In genomic region chr19:44837426-44838205, GRCm38 (mm10) we compare ENCODE assay signal across 8 mouse cellular contexts.
DNase-seq lines count a peak whose midpoint lies in the region; ATAC-seq and TF ChIP-seq lines count a peak whose summit lies in the region.

No protein-coding gene starts in this region.

- peak overlapping the region; percentile 5; the same call in 1 of the 2 replicates for H3K9ac ChIP-seq in ES-Bruce4 (ENCODE audit: low read depth, poor library complexity, severe bottlenecking)
- peak overlapping the region; percentile 40 for H3K9ac ChIP-seq in heart, embryonic 14.5 days (ENCODE audit: low read length)
- no peak overlapping the region for H3K9ac ChIP-seq in kidney, embryonic 15.5 days
- peak overlapping the region; percentile 43; the same call in 1 of the 2 replicates for H3K9ac ChIP-seq in neural tube, embryonic 13.5 days

- no peak overlapping the region for H3K27ac ChIP-seq in ES-Bruce4 (ENCODE audit: insufficient read depth, low read length)
- H3K27ac ChIP-seq in heart, embryonic 14.5 days (replicated peaks in 1 of 2; ENCODE audit: control insufficient read depth in 1 of 2, insufficient read depth in 1 of 2, low read depth in 2 of 2, low read length in 2 of 2), result no peak overlapping the region
- 0 out of 2 replicates have a peak overlapping the region, but pooled peaks have one; percentile 67 for H3K27ac ChIP-seq in kidney, embryonic 15.5 days
- H3K27ac ChIP-seq in neural tube, embryonic 13.5 days (replicated peaks), result 0 out of 2 replicates have a peak overlapping the region, but pooled peaks have one; percentile 18

- H3K4me3 ChIP-seq in ES-Bruce4 (ENCODE audit: low read depth, low read length), result peak overlapping the region; percentile 30; the same call in 1 of the 2 replicates
- H3K4me3 ChIP-seq in heart, embryonic 14.5 days (ENCODE audit: control insufficient read depth in 1 of 2, insufficient read depth in 1 of 2, low read depth in 1 of 2, low read length in 2 of 2), result peak overlapping the region; percentile 18 to 60; a peak in 3 of 4 replicates
- H3K4me3 ChIP-seq in kidney, embryonic 15.5 days (replicated peaks), result 0 out of 2 replicates have a peak overlapping the region, but pooled peaks have one; percentile 40
- 0 out of 2 replicates have a peak overlapping the region, but pooled peaks have one; percentile 6 for H3K4me3 ChIP-seq in neural tube, embryonic 13.5 days

- no peaks in the 10 kb centered on the region for H3K4me1 ChIP-seq in ES-Bruce4 (ENCODE audit: control insufficient read depth, insufficient read depth, low read length)
- H3K4me1 ChIP-seq in heart, embryonic 14.5 days (ENCODE audit: control insufficient read depth in 2 of 2, insufficient read depth in 2 of 2, low read length in 2 of 2), result peaks cover 3 to 25% of the 10 kb centered on the region in 2 experiments
- H3K4me1 ChIP-seq in kidney, embryonic 15.5 days, result peaks cover 63% of the 10 kb centered on the region
- H3K4me1 ChIP-seq in neural tube, embryonic 13.5 days (replicated peaks), result peaks cover 49% of the 10 kb centered on the region

- TF ChIP-seq POLR2A in ES-Bruce4 (IDR thresholded peaks at IDR 0.05; ENCODE audit: insufficient read depth, low read length), result no peak

- H3K9me3 ChIP-seq in ES-Bruce4 (replicated peaks; ENCODE audit: control insufficient read depth, insufficient read depth, low read length, poor library complexity, severe bottlenecking), result no peaks in the 10 kb centered on the region
- no peaks in the 10 kb centered on the region for H3K9me3 ChIP-seq in heart, embryonic 14.5 days (ENCODE audit: control insufficient read depth, low read length)
- no peaks in the 10 kb centered on the region for H3K9me3 ChIP-seq in kidney, embryonic 15.5 days (replicated peaks)
- H3K9me3 ChIP-seq in neural tube, embryonic 13.5 days, result no peaks in the 10 kb centered on the region

- TF ChIP-seq CTCF in ES-Bruce4 (IDR thresholded peaks at IDR 0.05; ENCODE audit: low read depth, low read length), result no peak

- peak; percentile 8 to 9 for DNase-seq in B cell, adult 2 months
- no peak for DNase-seq in thymus, adult 18-20 months
- DNase-seq in right cerebral cortex, postnatal 14 days, result no peak
- no peak for DNase-seq in cerebellum, postnatal 4 days (ENCODE audit: low spot score in 2 of 2)

- no peak for ATAC-seq in heart, embryonic 14.5 days (ENCODE audit: insufficient number of reproducible peaks, insufficient read depth, low FRiP score, low read depth)
- ATAC-seq in kidney, embryonic 15.5 days (replicated peaks; ENCODE audit: low FRiP score), result no peak
- no peak for ATAC-seq in neural tube, embryonic 13.5 days (ENCODE audit: low read depth)

- 3% methylated on average over 37 of the region's 37 CpGs for WGBS in heart, embryonic 14.5 days
- 7% methylated on average over 37 of the region's 37 CpGs for WGBS in kidney, embryonic 15.5 days
- 2% methylated on average over 37 of the region's 37 CpGs for WGBS in neural tube, embryonic 13.5 days

- TF ChIP-seq EP300 in ES-Bruce4 (IDR thresholded peaks at IDR 0.05; ENCODE audit: insufficient read depth, low read depth, low read length), result no peak

- H3K36me3 ChIP-seq in ES-Bruce4 (ENCODE audit: control insufficient read depth, insufficient read depth, low read length, poor library complexity, severe bottlenecking), result no peaks in the 10 kb centered on the region
- no peaks in the 10 kb centered on the region for H3K36me3 ChIP-seq in heart, embryonic 14.5 days (ENCODE audit: control insufficient read depth, insufficient read depth, low read length)
- no peaks in the 10 kb centered on the region; the same call in 1 of the 2 replicates for H3K36me3 ChIP-seq in kidney, embryonic 15.5 days
- H3K36me3 ChIP-seq in neural tube, embryonic 13.5 days, result no peaks in the 10 kb centered on the region

- H3K27me3 ChIP-seq in ES-Bruce4 (ENCODE audit: control insufficient read depth, insufficient read depth, low read length, poor library complexity, severe bottlenecking), result peaks cover 10% of the 10 kb centered on the region
- H3K27me3 ChIP-seq in heart, embryonic 14.5 days (ENCODE audit: control insufficient read depth, insufficient read depth, low read length), result peaks cover 75% of the 10 kb centered on the region
- H3K27me3 ChIP-seq in kidney, embryonic 15.5 days, result peaks cover 73% of the 10 kb centered on the region
- peaks cover 76% of the 10 kb centered on the region for H3K27me3 ChIP-seq in neural tube, embryonic 13.5 days

- peak overlapping the region; percentile 93 for H3K4me2 ChIP-seq in heart, embryonic 14.5 days (ENCODE audit: low read length)
- peak overlapping the region; percentile 72 for H3K4me2 ChIP-seq in kidney, embryonic 15.5 days
- H3K4me2 ChIP-seq in neural tube, embryonic 13.5 days, result peak overlapping the region; percentile 62

Comparison
In these comparisons a context has a peak if more than half of its experiments do, and no peak if none do; other contexts are left out.
1. DNase-seq: peak in B cell, adult 2 months (2 of 2); none in thymus, adult 18-20 months (0 of 2), right cerebral cortex, postnatal 14 days (single experiment) and cerebellum, postnatal 4 days (0 of 2).
2. H3K27ac ChIP-seq: peak in kidney, embryonic 15.5 days (single experiment) and neural tube, embryonic 13.5 days (single experiment); none in ES-Bruce4 (single experiment) and heart, embryonic 14.5 days (0 of 2).
3. Peak in every context shown above with its lines, with median percentiles within 50 percentile points of each other: H3K4me3 ChIP-seq and H3K4me2 ChIP-seq.